Mouse (Mus musculus) heart, adult 11 months (tissue): Measurements from ENCODE around the gene Gabrb1.

Source experiments
- DNase-seq: peaks from one replicate; pipeline ENCODE4 v3.0.0; 2022

Gabrb1 gene

GRCm38 (mm10) chr5:71657482-71658114, at the start of gene Gabrb1:
Gene Gabrb1 (plus strand): TSS chr5:71658113.
- DNase-seq = no peak

DNA sequence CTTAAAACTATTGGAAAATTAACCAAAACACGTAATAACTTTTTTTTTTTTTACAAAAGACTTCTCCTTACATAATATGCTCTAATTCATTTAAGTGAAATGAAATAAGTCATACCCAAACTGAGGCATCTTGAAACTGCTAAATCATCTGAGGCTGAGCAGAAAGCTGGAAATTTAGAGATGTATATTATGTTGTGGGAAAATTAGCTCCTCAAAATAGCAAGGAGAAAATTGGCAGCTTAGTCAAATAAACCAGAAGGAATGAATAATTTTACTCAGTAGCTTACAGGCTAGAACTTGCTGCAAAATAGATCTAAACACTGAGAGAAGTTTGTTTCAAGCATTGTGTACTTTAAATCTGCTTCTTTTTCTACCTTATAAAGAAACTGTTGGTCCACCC, 49.2 kb upstream of the Gabrb1 start:
- DNase-seq = no peak

DNA sequence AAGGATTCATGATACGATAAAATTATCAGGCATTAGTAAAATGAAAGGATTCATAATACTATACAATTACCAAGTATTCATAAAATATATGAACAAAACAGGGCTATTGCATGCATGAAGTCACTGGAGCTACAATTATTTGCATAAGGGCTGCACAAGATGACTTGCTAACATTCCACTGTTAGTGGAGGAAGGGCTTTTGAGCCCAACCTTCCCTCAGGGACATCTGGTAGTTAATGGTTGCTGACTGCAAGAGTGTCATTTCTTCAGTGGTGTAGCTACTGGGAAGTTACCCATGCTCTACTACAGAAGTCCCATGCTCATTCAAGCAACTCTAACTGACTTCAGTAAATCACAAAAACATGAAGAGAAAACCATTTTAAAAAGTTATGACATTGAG, 43.6 kb upstream of the Gabrb1 start:
- no peak for DNase-seq

DNA sequence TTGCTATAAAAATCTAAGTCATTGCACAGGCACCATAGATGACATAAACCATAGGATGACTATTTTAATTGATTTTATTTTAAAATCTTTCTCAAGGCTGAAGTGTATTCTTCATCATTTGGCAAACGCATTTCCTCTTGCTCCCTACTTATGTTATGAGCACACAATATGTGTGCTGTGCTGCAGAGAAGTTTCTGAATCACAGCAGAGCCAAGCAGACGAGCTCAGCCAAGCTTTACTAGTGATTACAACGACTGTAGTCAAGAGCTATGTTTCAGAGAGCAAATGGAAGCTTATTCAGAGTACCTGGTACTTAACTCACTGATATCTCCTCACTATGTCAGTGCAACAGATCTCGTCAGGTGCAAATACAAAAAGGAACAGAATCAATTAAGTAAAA, 41.2 kb upstream of the Gabrb1 start:
- no peak for DNase-seq

GRCm38 (mm10) chr5:71627820-71628219, 30.1 kb upstream of the Gabrb1 start:
- no peak for DNase-seq

DNA sequence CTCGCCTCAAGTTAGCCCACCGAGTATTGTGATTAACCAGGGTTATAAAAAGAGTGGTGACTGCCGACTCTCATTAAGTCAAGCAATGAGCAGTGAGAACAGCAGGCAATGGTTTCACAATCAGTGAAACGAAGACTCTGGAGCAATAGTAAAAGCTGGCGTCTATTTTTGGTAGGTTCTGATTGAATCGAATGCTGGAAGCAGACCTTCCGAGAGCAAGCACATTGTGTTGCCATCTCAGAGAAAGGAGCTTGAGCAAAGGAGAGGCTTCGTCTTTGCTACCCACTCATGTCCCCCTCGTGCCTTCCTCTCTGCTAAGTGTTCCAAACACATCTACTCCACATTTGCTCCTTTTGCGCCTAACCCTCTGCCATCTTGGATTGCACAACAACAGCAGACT, 18.1 kb upstream of the Gabrb1 start:
- DNase-seq = no peak

- no peak for DNase-seq
These were observed 9.8 kb upstream of the Gabrb1 start for GRCm38 (mm10) chr5:71648108-71648507.

- no peak for DNase-seq
These were observed 3.9 kb upstream of the Gabrb1 start for GRCm38 (mm10) chr5:71654056-71654455.

DNA sequence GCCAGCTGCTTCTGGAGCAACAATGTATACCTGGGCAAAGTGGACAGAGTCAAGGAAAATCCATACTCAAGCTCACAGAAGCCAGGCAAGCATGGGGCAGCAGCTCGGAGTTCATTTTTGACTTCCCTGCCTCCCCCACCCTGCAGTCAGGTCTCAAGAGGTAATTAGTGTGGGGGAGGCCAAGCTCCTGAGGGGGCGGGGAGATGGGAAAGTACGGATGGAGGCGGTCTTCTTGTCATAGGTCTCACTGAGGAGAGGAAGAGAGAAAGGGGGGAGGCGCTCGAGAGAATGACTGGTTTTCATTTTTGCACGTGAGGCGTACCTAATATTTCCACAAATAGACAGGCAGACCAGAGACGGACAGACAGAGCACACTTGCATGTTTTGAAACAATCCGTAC, 1.1 kb upstream of the Gabrb1 start:
- DNase-seq = no peak

DNA sequence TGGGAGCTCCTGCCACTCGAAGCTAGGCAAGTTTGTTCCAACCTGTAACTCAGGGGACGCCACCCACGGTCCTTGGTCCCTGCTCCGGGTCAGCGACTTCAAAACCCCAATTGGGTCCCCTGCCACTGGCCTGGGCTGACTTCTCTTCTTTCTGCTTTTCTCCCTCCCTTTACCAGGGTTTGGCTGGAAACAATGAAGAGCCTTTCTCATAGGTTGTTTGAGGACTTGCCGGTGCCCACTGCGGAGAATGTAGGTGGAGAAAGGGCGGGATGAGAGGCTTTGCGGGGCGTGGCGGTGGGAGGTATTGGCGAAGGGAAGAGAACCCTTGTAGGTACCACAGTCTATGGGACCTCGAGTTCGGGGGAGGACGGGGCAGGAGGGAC, 193 bp downstream of the Gabrb1 start, which contains the start of gene Gabra4:
Gabra4 (minus strand) TSS at position 194 of the 383 bp plus-strand sequence.
- DNase-seq = peak; percentile 85

DNA sequence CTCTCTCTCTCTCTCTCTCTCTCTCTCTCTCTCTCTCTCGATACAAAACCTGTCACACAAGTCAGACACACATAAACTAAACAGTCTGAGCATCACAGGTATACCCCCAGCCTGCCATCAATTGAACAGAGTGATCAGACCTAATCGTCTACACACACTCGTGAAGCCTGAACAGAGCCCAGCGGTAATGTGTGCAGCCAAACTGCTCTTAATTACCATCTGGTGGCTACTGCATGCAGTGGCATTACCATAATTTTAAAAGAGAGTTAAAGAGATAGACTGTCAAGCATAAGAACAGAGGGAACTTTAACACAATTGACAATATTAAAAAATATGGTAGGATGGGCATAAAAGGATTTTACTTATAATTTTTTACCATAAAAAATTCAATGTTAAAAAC, 7.7 kb downstream of the Gabrb1 start:
- peak; percentile 39 for DNase-seq

DNA sequence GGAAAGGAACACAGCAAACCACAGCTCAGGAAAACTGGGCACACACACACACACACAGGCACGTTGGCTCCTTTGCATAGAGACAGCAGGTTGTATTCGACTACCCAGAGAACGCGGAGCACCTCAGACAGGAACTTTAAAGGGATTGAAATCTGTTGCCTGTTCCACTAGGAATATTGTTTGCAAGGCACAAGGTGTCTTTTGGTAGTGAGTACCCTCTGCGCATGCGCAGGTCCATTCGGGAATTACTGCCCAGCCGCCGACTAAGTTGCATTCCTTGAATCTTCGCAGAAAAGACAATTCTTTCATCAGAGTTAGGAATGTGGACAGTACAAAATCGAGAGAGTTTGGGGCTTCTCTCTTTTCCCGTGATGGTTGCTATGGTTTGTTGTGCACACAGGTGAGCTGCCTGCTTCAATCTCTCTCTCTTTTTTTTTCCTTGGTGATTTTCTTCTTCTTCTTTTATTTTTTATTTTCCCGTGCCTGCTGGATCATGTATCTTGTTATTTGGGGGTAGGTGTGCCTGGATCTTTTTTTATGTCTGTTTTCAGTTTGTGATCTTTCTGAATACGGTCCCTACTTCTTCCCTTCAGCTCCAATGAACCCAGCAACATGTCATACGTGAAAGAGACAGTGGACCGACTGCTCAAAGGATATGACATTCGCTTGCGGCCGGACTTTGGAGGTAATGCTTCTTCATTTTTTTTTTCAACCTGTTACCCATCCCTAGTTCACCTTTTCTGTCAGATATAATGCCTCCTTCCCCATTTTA, 42.0 kb downstream of the Gabrb1 start:
- peak; percentile 64 for DNase-seq

DNA sequence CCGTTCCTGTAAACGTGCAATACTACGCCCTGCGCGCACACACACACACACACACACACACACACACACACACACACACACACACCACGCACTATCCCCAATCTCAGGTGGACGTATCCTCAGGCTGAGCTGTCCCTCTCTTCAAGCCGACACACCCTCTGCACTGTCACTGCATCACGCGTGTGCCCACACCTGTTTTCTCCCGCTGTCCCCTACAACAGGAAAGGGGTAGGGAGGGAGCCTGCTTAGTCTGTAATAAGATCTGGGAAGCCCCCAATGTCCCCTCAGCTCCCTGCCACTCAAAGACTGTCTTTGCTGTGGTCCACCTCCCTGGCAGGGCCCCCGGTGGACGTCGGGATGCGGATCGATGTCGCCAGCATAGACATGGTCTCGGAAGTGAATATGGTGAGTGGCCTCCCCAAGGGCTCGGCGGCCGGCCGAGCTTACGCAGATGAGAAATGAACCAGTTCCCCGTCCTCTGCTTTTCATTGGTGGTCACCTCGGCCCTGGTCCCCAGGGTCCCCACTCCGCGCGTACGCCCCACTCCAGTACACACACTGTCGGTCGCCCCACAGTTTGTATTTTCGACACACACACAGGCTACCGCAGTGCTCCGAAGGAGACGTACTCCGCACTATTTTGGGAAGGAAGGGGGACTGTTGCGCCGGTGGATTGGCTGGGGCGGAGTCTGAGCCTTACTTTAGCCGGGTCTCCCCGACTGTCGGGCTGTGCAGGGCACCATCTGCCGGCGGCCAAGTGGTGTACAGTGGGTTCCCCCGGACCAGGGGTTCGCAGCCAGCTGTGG, 42.8 kb downstream of the Gabrb1 start:
- DNase-seq = peak; percentile 92

- DNase-seq = no peak
These were observed 43.3 kb downstream of the Gabrb1 start for GRCm38 (mm10) chr5:71701273-71701614.

DNA sequence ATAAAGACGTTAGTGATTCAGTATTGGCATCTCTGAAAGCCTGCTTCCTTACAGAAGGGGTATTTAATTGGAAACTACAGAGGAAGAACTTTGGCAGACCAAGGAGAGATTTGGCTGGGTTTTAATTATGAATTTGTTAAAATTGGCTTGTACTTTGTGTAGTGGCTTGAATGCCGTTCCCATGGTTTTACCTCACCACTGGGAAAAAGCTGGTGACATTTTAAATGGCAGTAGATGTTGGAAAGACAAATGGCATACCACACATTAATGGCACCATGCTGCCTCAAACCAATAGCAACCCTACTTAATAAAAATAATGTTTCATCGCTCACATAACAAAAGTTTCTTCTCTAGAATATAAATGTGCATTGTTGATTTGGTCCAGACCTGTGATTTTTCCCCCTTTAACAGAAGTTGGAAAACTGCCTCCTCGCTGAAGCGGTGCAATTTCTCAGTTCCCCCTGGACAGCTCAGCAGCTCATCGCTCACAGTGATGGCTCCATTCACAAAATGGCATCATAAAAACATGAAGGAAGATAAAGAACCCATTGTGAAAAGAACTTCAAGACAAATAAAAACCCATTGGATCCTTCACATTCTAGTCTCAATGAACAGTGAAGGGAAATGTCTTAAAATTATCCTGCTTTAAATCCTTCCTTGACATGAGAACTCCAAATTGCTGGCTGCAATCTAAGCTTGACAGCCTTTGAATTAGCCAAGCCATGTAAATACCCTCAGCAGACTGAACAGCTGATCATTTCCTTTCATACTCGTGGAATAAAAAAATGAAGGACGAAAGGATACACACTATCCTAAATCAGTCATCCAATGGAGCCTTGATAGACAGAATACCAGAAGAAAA, 75.2 kb downstream of the Gabrb1 start:
- no peak for DNase-seq

DNA sequence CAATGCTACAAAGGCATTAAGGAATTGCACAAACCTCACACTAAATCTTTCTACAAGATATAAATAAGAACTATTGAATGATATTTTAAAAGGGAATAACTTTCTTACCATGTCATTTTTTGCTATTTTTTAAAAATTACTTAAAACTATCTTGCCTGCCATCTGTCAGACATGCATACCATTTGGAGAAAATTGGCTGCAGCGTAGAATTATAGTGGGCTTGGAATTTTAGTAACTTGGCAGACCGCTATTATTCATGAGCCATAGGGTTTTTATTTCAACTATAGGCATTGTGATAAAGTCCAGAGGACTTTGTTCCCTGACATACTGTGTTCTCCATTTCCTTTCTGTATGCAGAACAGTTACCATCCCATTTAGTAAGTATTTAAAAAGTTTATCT, 89.5 kb downstream of the Gabrb1 start:
- no peak for DNase-seq

DNA sequence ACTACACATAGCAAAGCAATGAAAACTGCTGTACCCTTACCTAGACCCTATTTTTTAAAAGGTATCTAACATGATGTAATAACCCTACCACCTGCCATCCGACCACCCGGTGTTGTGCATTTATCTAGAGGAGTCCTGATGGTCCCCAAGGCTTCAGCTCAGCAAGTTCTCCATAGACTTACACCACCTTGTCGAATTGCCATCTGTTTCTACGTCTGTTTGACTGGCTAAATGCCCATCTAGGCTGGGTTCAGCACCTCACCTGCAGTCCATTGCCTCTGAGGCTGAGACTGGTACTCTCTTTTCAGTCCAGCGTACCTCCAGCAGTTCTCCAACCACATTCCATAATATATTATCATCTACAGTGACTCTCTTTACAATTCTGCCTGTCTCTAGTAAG, 96.1 kb downstream of the Gabrb1 start:
- no peak for DNase-seq

DNA sequence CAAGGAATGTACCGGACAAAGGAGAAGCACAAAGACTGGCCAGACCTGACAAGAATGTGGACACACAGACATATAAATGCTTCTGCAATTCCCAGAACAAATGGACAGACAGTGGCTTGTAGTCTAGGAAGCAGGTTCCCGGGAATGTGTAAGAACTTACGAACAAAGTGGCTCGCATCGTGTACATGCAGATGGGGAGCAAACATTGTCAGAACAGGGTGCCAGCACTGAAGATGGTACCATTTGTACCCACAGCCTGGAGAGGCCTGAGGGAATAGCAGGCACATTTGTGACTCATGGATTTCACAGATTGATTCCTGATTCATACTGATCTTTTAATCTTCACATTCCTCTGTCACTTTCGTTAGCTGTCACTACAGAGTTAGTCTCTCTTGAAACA, 103.2 kb downstream of the Gabrb1 start:
- no peak for DNase-seq

DNA sequence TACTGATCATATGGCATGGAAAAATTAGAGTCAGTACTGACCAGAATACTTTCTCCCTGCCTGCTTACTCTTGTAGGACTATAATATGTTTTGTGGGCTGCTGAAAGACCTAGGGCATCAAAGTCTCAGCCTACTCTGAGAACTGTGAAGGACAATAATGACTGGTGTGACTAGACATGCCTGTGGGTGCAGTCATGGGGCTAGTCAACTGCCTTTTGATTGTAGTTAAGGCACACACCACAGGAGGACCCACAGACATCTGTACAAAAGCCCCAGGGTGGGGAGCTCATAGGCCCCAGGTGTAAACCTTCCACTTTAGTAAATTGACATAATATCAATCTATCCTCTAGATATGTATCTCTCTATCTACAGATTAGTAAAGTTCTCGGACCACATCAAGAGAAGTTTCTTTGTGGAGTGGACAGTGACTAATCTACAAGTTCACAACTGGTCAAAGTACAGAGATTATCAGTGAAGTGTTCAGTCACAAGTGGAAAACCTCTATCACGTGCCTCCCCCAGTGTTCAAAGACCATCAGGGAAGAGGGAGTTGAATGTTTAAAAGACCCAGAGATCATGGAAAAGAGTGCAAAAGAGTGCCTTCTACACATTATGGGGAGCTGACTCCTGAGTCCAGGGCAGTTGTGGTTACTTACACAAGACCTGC, 123.7 kb downstream of the Gabrb1 start:
- no peak for DNase-seq

DNA sequence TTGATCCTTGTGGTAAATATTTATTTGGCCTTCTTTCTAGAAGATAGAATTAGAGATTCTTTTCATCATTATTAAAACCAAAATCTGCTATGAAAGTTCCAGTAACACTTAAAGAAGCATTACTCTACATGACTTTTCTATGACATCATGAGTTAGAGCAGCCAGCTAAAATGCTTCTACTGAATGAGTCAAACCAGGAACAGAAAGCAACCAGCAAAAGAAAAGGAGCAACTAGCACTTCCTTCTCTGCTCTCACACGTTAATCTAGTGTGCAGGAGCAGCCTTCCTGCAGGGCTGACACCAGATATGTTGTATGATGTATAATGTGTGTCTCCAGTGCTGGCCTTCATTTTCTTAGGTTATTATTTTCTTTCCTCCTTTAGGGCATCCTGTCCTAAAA, 164.9 kb downstream of the Gabrb1 start:
- no peak for DNase-seq

- no peak for DNase-seq
These were observed 170.4 kb downstream of the Gabrb1 start for GRCm38 (mm10) chr5:71828342-71828741.

DNA sequence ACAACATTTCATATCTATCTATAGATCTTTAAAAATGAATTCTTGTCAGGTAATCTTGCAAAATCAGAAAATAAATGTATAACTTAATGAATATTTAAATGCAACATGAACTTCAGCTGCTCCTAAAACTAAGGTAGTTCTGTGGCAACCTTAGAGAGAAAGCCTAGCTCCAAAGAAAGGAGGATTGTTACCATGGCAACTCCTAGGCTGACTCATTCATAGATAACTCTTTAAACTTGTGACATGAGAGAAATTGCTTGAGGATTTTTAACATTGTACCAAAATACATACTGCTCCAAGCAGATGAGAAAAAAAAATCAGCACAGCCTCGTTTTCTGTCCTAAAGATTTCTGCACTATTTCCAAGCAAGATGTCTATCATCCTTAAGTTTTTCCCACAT, 171.1 kb downstream of the Gabrb1 start:
- DNase-seq = no peak
